Mouse (Mus musculus): ENCODE measurements around the gene Nck2. TPM values are rescaled to one million over a fixed set of nuclear protein-coding genes. Genes with fewer than 3 reads are reported as not detected.
"Not testable (repeated sequence)": the region's sequence is repeated elsewhere in the genome, so short reads cannot be mapped to it uniquely, and the experiment has no call there.

Gene Nck2
- polyA plus RNA-seq, 1 experiment from 2014 or later = 35.3 TPM

DNA sequence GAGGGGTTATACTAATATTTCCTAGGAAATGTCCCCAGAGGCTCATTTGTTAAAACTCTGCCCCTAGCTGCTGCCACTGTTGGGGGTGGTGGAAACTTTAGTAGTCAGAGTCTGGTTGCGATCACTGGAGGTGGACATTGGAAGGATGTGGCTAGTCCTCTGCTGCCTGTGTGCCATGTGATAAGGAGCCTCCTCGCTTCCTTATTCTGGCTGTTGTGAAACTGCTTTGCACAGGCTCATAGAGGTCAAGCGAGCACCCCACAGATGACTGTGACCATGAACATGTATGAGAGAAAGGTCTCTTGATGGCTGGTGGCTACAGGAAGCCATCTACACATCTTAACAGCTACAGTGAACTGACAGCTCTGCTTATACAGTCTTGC, 76.6 kb downstream of the Nck2 start:
- H3K27ac ChIP-seq = no peak overlapping the region
- H3K4me1 ChIP-seq = no peaks in the 10 kb centered on the region
- H3K4me3 ChIP-seq = no peak overlapping the region
- WGBS = 91% methylated on average over 3 of the region's 3 CpGs
- H3K36me3 ChIP-seq (replicated peaks) = peaks cover 21% of the 10 kb centered on the region
- H3K9me3 ChIP-seq = no peaks in the 10 kb centered on the region
- no peaks in the 10 kb centered on the region for H3K27me3 ChIP-seq (ENCODE audit: poor library complexity, severe bottlenecking)
- DNase-seq (ENCODE audit: extremely low spot score, low spot score) = no peak

DNA sequence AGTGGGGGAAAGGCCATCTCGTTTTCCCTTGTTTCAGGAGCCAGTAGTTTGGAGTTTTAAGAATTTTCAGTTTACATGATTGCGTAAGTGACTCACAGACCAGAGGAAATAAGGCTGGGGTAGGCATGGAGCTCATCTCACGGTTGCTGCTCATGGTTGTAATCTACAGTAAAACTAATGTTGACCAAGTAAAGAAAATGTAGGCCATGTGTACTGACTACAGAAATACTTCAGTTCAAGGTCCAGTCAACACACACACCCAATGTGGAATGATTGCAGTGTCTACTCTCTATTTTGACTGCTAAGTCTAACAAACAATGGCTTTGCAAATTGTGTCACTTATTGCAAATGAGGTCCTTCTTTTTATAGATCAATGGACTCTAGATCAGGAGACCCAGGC, 77.1 kb downstream of the Nck2 start:
- H3K9me3 ChIP-seq = no peaks in the 10 kb centered on the region
- H3K36me3 ChIP-seq (replicated peaks) = peaks cover 25% of the 10 kb centered on the region
- H3K27me3 ChIP-seq (ENCODE audit: poor library complexity, severe bottlenecking) = no peaks in the 10 kb centered on the region
- no peaks in the 10 kb centered on the region for H3K4me1 ChIP-seq
- H3K27ac ChIP-seq = no peak overlapping the region
- WGBS = 94% methylated on average over 3 of the region's 3 CpGs
- H3K4me3 ChIP-seq = no peak overlapping the region
- no peak for DNase-seq (ENCODE audit: extremely low spot score, low spot score)

DNA sequence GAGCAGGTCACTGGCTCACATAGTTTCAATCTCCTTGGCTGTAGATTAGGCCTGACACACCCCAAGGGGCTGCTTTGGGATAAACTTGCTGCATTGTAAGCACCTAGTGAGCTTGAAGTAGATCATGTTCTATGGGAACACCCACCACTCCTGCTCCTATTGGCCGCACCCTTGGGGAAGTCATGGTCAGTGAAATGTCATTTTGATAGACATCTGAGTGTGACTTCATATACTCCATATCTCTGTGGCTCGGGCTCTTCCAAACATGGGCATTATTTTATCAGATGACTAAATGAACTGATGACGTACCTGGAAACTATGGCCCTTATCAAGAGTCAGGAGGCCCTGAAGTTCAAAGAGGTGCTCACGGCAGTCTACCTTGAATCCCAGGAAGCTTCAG, 77.6 kb downstream of the Nck2 start:
- no peaks in the 10 kb centered on the region for H3K27me3 ChIP-seq (ENCODE audit: poor library complexity, severe bottlenecking)
- WGBS = 94% methylated on average over 4 of the region's 4 CpGs
- peaks cover 25% of the 10 kb centered on the region for H3K36me3 ChIP-seq (replicated peaks)
- H3K4me3 ChIP-seq = no peak overlapping the region
- DNase-seq (ENCODE audit: extremely low spot score, low spot score) = no peak
- H3K27ac ChIP-seq = no peak overlapping the region
- no peaks in the 10 kb centered on the region for H3K9me3 ChIP-seq
- 0 out of 2 replicates have a peak, but pooled peaks cover 2% of the 10 kb centered on the region for H3K4me1 ChIP-seq

DNA sequence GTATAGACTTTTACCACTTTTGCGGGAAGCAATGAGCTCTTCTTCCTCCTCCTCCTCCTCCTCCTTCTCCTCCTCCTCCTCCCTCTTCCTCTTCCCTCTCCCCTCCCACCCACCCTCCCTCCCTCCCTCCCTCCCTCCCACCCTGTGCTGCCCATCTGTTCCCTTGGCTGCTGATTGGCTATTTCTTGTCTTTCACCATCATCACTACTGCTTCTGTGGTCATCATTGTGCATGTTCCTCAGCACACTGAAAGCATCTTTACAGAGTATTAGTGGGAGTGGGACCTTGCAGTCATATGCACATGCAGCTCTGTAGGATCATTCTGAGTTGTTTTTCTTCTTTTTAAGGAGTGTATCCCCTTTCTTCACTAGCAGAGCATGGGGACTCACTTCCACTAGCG, 78.6 kb downstream of the Nck2 start:
- no peak overlapping the region for H3K27ac ChIP-seq
- H3K27me3 ChIP-seq (ENCODE audit: poor library complexity, severe bottlenecking) = no peaks in the 10 kb centered on the region
- 94% methylated on average over 2 of the region's 2 CpGs for WGBS
- no peak for DNase-seq (ENCODE audit: extremely low spot score, low spot score)
- 0 out of 2 replicates have a peak, but pooled peaks cover 5% of the 10 kb centered on the region for H3K4me1 ChIP-seq
- H3K9me3 ChIP-seq = no peaks in the 10 kb centered on the region
- no peak overlapping the region for H3K4me3 ChIP-seq
- peaks cover 21% of the 10 kb centered on the region for H3K36me3 ChIP-seq (replicated peaks)

DNA sequence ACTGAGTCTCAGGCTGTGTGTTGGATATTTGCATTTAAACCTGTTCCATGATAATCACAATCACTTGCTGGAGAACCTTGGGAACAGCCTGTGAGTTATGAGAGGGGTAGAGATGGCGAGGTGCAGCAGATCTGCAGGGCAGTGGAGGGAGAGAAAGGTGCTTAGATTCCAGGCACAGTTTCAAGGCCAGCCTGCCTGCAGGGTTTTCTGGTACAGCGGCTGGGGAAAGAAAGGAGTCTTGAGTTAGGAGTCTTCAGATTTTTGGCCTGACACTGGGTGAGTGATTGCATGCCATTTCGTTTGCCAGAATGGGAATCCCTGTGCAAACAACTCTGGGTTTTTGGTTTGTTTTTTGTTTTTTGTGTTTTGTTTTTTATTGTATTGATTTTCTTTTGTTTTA, 80.0 kb downstream of the Nck2 start:
- Histone ChIP-seq H3K27ac (no peak overlapping the region), H3K9me3 (no peaks in the 10 kb centered on the region), H3K36me3 (replicated peaks) (peaks cover 18% of the 10 kb centered on the region), H3K27me3 (ENCODE audit: poor library complexity, severe bottlenecking) (no peaks in the 10 kb centered on the region), H3K4me1 (0 out of 2 replicates have a peak, but pooled peaks cover 5% of the 10 kb centered on the region), H3K4me3 (no peak overlapping the region)
- DNase-seq (ENCODE audit: extremely low spot score, low spot score) = no peak
- 81% methylated on average over 3 of the region's 3 CpGs for WGBS

DNA sequence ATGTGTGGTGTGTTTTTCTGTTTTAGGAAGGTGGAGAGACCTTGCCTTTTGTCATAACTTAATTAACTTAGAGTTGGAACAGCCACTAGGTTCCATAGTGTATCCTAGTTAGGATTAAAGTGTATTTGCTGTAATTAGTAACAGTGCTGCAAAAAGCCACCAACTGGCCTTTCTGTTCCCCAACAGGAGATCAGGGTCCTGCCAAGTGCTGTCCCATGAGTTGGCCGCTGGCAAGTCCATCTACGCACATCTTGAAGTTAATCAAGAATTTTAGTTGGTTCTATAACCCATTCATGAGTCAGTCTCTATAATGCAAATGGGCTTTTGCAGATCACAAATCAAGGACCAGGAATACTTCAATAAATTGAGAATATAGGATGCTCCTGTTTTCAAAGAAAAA, 83.9 kb downstream of the Nck2 start:
- WGBS = 98% methylated on average over 2 of the region's 2 CpGs

DNA sequence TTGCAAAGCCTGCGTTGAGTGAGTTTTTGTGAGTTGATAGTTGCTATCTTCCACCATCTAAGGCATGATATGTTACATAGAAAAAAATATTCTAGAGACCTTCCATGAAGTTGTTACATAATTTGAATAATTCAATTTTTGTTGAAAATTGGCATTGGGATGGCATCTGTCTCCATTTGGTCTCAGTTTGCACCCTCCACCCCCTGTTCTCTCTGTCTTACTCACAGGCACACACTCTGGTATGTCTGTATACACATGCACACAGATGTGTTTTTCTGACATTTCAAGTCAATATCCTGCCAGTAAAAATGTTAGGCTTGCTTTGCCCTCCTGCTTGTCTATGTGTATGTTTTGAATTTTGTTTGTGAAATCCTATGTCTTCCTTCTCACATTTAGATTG, 84.7 kb downstream of the Nck2 start:
- DNase-seq (ENCODE audit: extremely low spot score, low spot score) = no peak
- Histone ChIP-seq H3K27me3 (ENCODE audit: poor library complexity, severe bottlenecking) (no peaks in the 10 kb centered on the region), H3K36me3 (replicated peaks) (peaks cover 14% of the 10 kb centered on the region), H3K9me3 (no peaks in the 10 kb centered on the region), H3K4me3 (no peak overlapping the region), H3K27ac (no peak overlapping the region), H3K4me1 (0 out of 2 replicates have a peak, but pooled peaks cover 5% of the 10 kb centered on the region)
- 100% methylated on average over 1 of the region's 1 CpGs for WGBS

More for the DNA sequence above, 83.9 kb downstream of the Nck2 start:
- Histone ChIP-seq H3K9me3 (no peaks in the 10 kb centered on the region), H3K27ac (no peak overlapping the region), H3K36me3 (replicated peaks) (peaks cover 6% of the 10 kb centered on the region), H3K27me3 (ENCODE audit: poor library complexity, severe bottlenecking) (no peaks in the 10 kb centered on the region), H3K4me1 (0 out of 2 replicates have a peak, but pooled peaks cover 5% of the 10 kb centered on the region), H3K4me3 (no peak overlapping the region)
- DNase-seq (ENCODE audit: extremely low spot score, low spot score) = no peak

DNA sequence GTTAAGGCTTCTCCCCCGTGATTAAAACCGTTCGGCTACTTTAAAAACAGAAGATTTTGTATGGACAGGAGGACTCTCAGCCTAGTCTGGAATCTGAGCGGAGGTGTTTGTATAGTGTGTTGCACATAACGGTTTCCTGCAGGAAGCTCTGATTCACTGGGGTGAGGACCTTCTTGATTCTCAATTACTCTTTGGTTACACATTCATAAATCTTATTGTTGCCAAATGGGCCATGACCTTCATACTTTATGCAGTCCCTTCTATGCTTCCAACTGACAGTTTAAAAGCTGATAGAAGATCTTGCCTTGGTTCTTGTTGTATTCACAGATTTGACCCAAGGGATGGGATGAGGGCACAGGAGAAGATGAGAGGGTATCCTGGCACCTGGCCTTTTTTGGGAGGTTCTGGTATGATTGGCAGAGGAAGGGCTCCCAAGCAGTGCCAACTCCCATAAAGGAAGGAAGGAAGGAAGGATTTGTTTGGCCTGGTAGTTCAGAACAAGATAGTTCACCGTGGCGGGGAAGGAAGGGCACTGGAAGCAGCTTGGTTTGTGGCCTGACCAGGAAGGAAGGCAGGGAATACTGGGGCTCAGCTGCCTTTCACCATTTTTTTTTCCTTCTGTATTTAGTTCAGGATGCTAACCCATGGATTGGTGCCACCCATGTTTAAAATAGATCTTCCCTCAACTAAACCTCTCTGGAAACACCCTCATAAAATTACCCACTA, 86.1 kb downstream of the Nck2 start:
- H3K27me3 ChIP-seq (ENCODE audit: poor library complexity, severe bottlenecking) = no peaks in the 10 kb centered on the region
- H3K4me3 ChIP-seq = no peak overlapping the region
- WGBS = 85% methylated on average over 7 of the region's 7 CpGs
- H3K36me3 ChIP-seq (replicated peaks) = peaks cover 28% of the 10 kb centered on the region
- H3K9me3 ChIP-seq = no peaks in the 10 kb centered on the region
- no peak for DNase-seq (ENCODE audit: extremely low spot score, low spot score)
- H3K27ac ChIP-seq = no peak overlapping the region
- H3K4me1 ChIP-seq = 0 out of 2 replicates have a peak, but pooled peaks cover 5% of the 10 kb centered on the region

DNA sequence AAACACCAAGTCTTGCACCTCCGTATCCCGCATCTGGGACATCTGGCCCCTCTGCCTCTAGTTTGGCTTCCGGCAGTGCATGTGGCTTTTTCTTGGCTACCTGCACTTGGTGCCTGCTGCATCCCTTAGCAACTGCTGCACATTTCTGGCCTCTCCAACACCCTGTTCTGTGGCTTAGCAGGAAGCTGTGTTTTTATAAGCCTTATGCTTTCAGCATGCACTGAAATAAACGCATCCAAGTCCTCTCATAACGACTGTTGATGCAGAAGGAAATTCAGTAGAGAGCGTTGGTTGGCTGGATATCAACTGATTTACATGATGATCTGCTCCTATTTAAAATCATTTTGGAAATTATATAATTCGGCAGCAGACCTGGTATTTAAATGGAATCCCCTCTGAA, 86.9 kb downstream of the Nck2 start:
- Histone ChIP-seq H3K4me1 (0 out of 2 replicates have a peak, but pooled peaks cover 5% of the 10 kb centered on the region), H3K9me3 (no peaks in the 10 kb centered on the region), H3K36me3 (replicated peaks) (peaks cover 29% of the 10 kb centered on the region), H3K27ac (no peak overlapping the region), H3K4me3 (no peak overlapping the region), H3K27me3 (ENCODE audit: poor library complexity, severe bottlenecking) (no peaks in the 10 kb centered on the region)
- DNase-seq (ENCODE audit: extremely low spot score, low spot score) = no peak
- WGBS = 91% methylated on average over 7 of the region's 7 CpGs

DNA sequence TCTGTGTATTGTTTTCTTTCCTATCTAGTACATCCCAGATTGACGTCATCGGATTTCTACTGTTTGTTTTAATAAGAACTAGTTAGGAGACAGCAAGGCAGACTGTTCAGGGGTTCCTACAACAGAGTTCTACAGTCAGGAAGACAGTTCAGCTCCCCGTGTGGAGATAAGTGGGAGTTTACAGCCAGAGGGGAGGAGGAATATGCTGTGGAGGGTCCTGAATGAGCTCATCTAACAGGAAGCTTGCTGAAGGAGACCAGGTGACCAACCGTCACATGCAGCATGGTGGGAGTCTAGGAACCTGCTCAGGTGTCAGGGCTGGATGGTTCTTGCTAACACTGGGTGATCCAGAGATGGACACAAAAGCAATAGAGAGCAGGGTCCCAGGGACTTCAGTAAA, 87.9 kb downstream of the Nck2 start:
- DNase-seq (ENCODE audit: extremely low spot score, low spot score) = no peak
- WGBS = 82% methylated on average over 4 of the region's 4 CpGs
- Histone ChIP-seq H3K27ac (no peak overlapping the region), H3K9me3 (no peaks in the 10 kb centered on the region), H3K4me3 (no peak overlapping the region), H3K4me1 (no peaks in the 10 kb centered on the region), H3K36me3 (replicated peaks) (peaks cover 27% of the 10 kb centered on the region), H3K27me3 (ENCODE audit: poor library complexity, severe bottlenecking) (no peaks in the 10 kb centered on the region)

DNA sequence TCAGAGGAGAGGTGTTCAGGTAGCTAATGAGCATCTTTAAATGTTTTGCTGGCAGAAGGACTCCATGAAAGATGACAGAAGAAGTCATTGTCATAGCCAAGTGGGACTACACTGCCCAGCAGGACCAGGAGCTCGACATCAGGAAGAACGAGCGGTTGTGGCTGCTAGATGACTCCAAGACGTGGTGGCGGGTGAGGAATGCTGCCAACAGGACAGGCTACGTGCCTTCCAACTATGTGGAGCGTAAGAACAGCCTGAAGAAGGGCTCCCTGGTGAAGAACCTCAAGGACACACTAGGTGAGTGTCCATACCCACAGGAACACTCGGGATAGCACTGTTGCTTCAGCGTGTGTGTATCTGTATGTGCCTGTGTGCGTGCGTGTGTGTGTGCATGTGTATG, 89.1 kb downstream of the Nck2 start:
- not testable (repeated sequence) for DNase-seq (ENCODE audit: extremely low spot score, low spot score); H3K9me3 ChIP-seq; H3K27ac ChIP-seq; H3K4me3 ChIP-seq; H3K4me1 ChIP-seq; H3K27me3 ChIP-seq (ENCODE audit: poor library complexity, severe bottlenecking)
- H3K36me3 ChIP-seq (replicated peaks) = peaks cover 27% of the 10 kb centered on the region
- 95% methylated on average over 11 of the region's 11 CpGs for WGBS

DNA sequence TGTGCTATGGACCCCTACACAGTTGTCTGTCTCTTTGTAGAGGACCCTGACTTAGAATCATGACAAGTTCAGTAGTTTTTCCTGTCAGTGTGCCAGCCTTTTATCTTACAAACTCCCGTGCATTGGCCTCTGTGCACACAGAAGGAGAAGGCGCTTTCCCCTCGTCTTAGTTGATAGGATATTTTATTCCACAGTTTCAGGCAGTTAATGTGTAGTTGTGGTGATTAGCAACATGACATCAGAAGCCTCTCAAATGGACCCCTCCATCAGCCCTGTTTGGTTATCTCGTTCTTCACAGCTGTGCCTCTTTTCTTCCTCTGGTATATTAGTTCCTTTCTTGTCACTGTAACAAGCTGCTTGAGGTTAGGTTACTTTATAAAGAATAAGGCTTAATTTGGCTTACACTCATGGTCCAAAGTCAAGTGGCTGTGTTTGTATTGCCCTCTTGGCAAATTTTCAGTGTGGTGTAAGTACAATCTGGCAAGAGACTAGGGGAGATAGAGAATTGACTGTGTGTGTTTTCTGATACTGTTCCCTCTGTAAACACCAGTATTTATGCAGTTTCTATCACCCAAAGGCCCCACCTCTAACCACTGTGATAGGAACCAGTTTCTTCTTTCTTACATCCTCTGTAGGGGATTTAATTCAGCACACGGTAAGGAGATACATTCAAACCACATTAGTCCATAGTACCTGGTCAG, 89.8 kb downstream of the Nck2 start:
- Histone ChIP-seq H3K27ac (no peak overlapping the region), H3K9me3 (no peaks in the 10 kb centered on the region), H3K4me3 (no peak overlapping the region), H3K27me3 (ENCODE audit: poor library complexity, severe bottlenecking) (no peaks in the 10 kb centered on the region), H3K36me3 (replicated peaks) (peaks cover 29% of the 10 kb centered on the region), H3K4me1 (no peaks in the 10 kb centered on the region)
- 88% methylated on average over 5 of the region's 5 CpGs for WGBS
- DNase-seq (ENCODE audit: extremely low spot score, low spot score) = no peak

DNA sequence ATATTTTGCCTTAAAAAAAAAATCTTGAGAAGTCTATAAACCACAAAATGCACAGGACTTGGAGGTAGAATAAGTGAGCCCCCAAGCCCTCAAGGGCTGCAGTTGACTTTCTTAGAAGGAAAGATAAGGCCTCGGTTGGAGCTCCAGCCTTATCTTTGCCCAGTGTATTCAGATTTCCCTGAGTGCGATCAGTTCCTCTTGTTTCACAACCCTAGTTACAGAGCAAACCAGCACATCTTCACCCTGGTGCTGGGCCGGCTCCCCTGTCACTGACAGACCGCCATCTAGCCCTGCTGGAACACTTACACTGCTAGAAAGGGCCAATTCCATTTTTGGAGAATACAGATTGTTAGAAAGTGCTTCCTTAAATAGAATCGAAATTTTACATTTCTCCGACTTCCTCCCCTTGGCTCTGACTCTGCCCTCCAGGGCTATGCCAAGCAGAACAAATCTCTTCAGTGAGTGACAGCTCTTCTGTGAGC, 91.2 kb downstream of the Nck2 start:
- H3K36me3 ChIP-seq (replicated peaks) = peaks cover 29% of the 10 kb centered on the region
- H3K27ac ChIP-seq = no peak overlapping the region
- no peaks in the 10 kb centered on the region for H3K4me1 ChIP-seq
- H3K4me3 ChIP-seq = no peak overlapping the region
- WGBS = 91% methylated on average over 6 of the region's 6 CpGs
- no peak for DNase-seq (ENCODE audit: extremely low spot score, low spot score)
- H3K27me3 ChIP-seq (ENCODE audit: poor library complexity, severe bottlenecking) = no peaks in the 10 kb centered on the region
- H3K9me3 ChIP-seq = no peaks in the 10 kb centered on the region
